In genomic region chr2:33876529-33877290, GRCm38 (mm10) we compare ENCODE assay signal across 8 mouse cellular contexts. TPM values are rescaled to one million over a fixed set of nuclear protein-coding genes. Genes with fewer than 3 reads are reported as not detected.
DNase-seq lines count a peak whose midpoint lies in the region; ATAC-seq lines count a peak whose summit lies in the region.

No protein-coding gene starts in this region.

- H3K9me3 ChIP-seq in hindbrain, embryonic 16.5 days (ENCODE audit: control insufficient read depth, low read length) = no peaks in the 10 kb centered on the region
- H3K9me3 ChIP-seq in midbrain, embryonic 11.5 days (ENCODE audit: control insufficient read depth, low read length) = no peaks in the 10 kb centered on the region
- H3K9me3 ChIP-seq in stomach, embryonic 15.5 days = no peaks in the 10 kb centered on the region

- peaks cover 7% of the 10 kb centered on the region for H3K36me3 ChIP-seq in hindbrain, embryonic 16.5 days (ENCODE audit: control insufficient read depth, insufficient read depth, low read length)
- H3K36me3 ChIP-seq in midbrain, embryonic 11.5 days (ENCODE audit: control insufficient read depth, insufficient read depth, low read length) = peaks cover 21% of the 10 kb centered on the region
- H3K36me3 ChIP-seq in stomach, embryonic 15.5 days = peaks cover 8% of the 10 kb centered on the region

- no peaks in the 10 kb centered on the region for H3K27me3 ChIP-seq in hindbrain, embryonic 16.5 days (replicated peaks; ENCODE audit: control insufficient read depth, insufficient read depth, low read length)
- no peaks in the 10 kb centered on the region for H3K27me3 ChIP-seq in midbrain, embryonic 11.5 days (ENCODE audit: control insufficient read depth, insufficient read depth, low read length)
- no peaks in the 10 kb centered on the region for H3K27me3 ChIP-seq in stomach, embryonic 15.5 days (replicated peaks)

- H3K4me2 ChIP-seq in hindbrain, embryonic 16.5 days (ENCODE audit: low read length) = peak overlapping the region; percentile 45
- peak overlapping the region; percentile 29 for H3K4me2 ChIP-seq in midbrain, embryonic 11.5 days
- peak overlapping the region; percentile 45 for H3K4me2 ChIP-seq in stomach, embryonic 15.5 days

- peak overlapping the region; percentile 95 for H3K27ac ChIP-seq in hindbrain, embryonic 16.5 days (ENCODE audit: low read depth, low read length)
- peak overlapping the region; percentile 99 for H3K27ac ChIP-seq in midbrain, embryonic 11.5 days (ENCODE audit: low read depth, low read length)
- peak overlapping the region; percentile 75 for H3K27ac ChIP-seq in stomach, embryonic 15.5 days

- no peak overlapping the region for H3K4me3 ChIP-seq in hindbrain, embryonic 16.5 days (ENCODE audit: low read length)
- no peak overlapping the region for H3K4me3 ChIP-seq in midbrain, embryonic 11.5 days (ENCODE audit: low read depth, low read length)
- 0 out of 2 replicates have a peak overlapping the region, but pooled peaks have one; percentile 11 for H3K4me3 ChIP-seq in stomach, embryonic 15.5 days (replicated peaks)

- peaks cover 56% of the 10 kb centered on the region for H3K4me1 ChIP-seq in hindbrain, embryonic 16.5 days (ENCODE audit: control insufficient read depth, insufficient read depth, low read depth, low read length)
- peaks cover 49% of the 10 kb centered on the region for H3K4me1 ChIP-seq in midbrain, embryonic 11.5 days (ENCODE audit: control insufficient read depth, insufficient read depth, low read length)
- peaks cover 48% of the 10 kb centered on the region for H3K4me1 ChIP-seq in stomach, embryonic 15.5 days

- peak overlapping the region; percentile 56 for H3K9ac ChIP-seq in hindbrain, embryonic 16.5 days (ENCODE audit: low read depth, low read length)
- H3K9ac ChIP-seq in midbrain, embryonic 11.5 days (ENCODE audit: low read length) = peak overlapping the region; percentile 71
- no peak overlapping the region for H3K9ac ChIP-seq in stomach, embryonic 15.5 days

- peak; percentile 80 for DNase-seq in adrenal gland, adult 2 months
- DNase-seq in cerebellum, postnatal 4 days (ENCODE audit: low spot score in 2 of 2) = peak; percentile 58 to 80
- DNase-seq in gastrocnemius, adult 18-20 months (ENCODE audit: low spot score) = peak; percentile 39
- DNase-seq in left cerebral cortex, adult 18-20 months (ENCODE audit: low spot score in 2 of 2) = peak; percentile 48 to 70
- DNase-seq in midbrain, embryonic 11.5 days (ENCODE audit: low spot score, missing footprints) = peak; percentile 98
- no peak for DNase-seq in urinary bladder, postnatal 25 days (ENCODE audit: low spot score)

- 9% methylated on average over 25 of the region's 25 CpGs for WGBS in hindbrain, embryonic 16.5 days
- WGBS in midbrain, embryonic 11.5 days = 10% methylated on average over 25 of the region's 25 CpGs
- WGBS in stomach, embryonic 15.5 days = 23% methylated on average over 25 of the region's 25 CpGs

- peak; percentile 93 for ATAC-seq in hindbrain, embryonic 16.5 days
- ATAC-seq in midbrain, embryonic 11.5 days (ENCODE audit: low FRiP score) = peak; percentile 95
- ATAC-seq in stomach, embryonic 15.5 days (ENCODE audit: insufficient read depth, low FRiP score, low read depth) = peak; percentile 47; the same call in 1 of the 2 replicates

RNA-seq across cellular contexts. Expression of gene Mvb12b, which starts 11.0 kb away (rescaled TPM):
- 10 to 100 TPM; 16.3 to 23.3 TPM for total RNA-seq in adrenal gland, adult 2 months (2021)
- polyA plus RNA-seq in adrenal gland, adult 2 months (2012; rRNA removed) = 27.8 and 41.3 TPM in 2 replicates
- 10 to 100 TPM; 27.5 to 27.9 TPM for total RNA-seq in gastrocnemius, adult 18-20 months (2021)
- 43.9 and 46.5 TPM in 2 replicates for polyA plus RNA-seq in hindbrain, embryonic 16.5 days (2015; fragmentation: Nextera tagmentation; extraction: Ambion mirVana)
- 10 to 100 TPM; 72.1 to 75.2 TPM for total RNA-seq in left cerebral cortex, adult 18-20 months (2021)
- polyA plus RNA-seq in midbrain, embryonic 11.5 days (2014; fragmentation: Nextera tagmentation; extraction: Ambion mirVana) = 36.6 and 38.1 TPM in 2 replicates
- polyA plus RNA-seq in stomach, embryonic 15.5 days (2015; fragmentation: Nextera tagmentation; extraction: Ambion mirVana) = 17.8 and 19.9 TPM in 2 replicates
